Mouse (Mus musculus): ENCODE results near the gene Nptx1. TPM values are rescaled to one million over a fixed set of nuclear protein-coding genes. Genes with fewer than 3 reads are reported as not detected.

Nptx1 gene
- polyA plus RNA-seq, 1 experiment from 2014 or later = 28.3 TPM

DNA sequence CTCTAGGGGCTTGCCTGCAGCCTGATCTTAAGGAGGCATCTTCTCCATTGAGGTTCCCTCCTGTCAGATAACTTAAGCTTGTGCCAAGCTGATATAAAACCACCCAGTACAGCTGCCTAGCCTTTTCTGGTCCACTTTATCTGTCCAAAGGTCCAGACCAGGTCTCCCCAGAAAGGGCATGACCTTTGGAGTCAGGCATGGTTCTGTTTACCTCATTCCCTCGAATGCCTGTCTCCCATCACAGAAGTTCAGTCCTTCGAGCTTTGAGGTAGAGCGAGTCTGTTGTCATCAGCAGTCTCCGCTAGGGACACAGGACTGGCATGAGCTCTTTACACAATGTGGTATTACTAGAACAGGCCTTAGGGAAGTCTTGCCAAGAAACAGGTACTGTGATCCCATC lies 41.2 kb downstream of the Nptx1 start:
- no peak overlapping the region for H3K9ac ChIP-seq (replicated peaks)
- 94% methylated on average over 4 of the region's 4 CpGs for WGBS
- peaks cover 11% of the 10 kb centered on the region; the same call in 1 of the 2 replicates for H3K4me1 ChIP-seq
- no peak overlapping the region for H3K4me2 ChIP-seq
- H3K9me3 ChIP-seq (replicated peaks) = no peaks in the 10 kb centered on the region
- H3K4me3 ChIP-seq (replicated peaks) = no peak overlapping the region
- H3K27me3 ChIP-seq (replicated peaks) = no peaks in the 10 kb centered on the region
- H3K27ac ChIP-seq (replicated peaks) = no peak overlapping the region
- H3K36me3 ChIP-seq = peaks cover 47% of the 10 kb centered on the region
- ATAC-seq (ENCODE audit: low FRiP score) = no peak

DNA sequence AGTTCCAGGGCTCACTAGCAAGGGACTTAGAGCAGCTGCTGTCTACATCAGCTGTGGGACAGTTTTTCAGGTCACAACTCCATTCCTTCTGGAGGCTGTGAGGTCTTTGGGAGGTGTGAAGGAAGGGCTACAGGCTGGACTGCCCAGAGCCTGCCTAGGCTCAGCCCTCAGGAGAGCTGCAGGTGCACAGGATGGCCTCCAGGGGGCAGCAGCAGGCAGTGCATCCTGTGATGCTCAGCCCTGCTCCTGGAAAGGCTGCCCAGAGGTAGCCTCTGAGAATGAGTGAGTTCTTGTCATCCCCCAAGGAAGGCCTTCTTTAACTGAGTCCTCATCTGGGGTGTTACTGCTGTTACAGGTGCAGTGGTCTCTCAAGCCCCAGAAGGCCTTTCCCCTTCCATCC lies 43.9 kb downstream of the Nptx1 start:
- Histone ChIP-seq H3K27ac (replicated peaks) (no peak overlapping the region), H3K4me2 (no peak overlapping the region), H3K36me3 (peaks cover 56% of the 10 kb centered on the region), H3K4me1 (peaks cover under 1% of the 10 kb centered on the region; the same call in 1 of the 2 replicates), H3K9me3 (replicated peaks) (no peaks in the 10 kb centered on the region), H3K27me3 (replicated peaks) (no peaks in the 10 kb centered on the region), H3K9ac (replicated peaks) (no peak overlapping the region), H3K4me3 (replicated peaks) (no peak overlapping the region)
- peak; percentile 61; the same call in 1 of the 2 replicates for ATAC-seq (ENCODE audit: low FRiP score)

DNA sequence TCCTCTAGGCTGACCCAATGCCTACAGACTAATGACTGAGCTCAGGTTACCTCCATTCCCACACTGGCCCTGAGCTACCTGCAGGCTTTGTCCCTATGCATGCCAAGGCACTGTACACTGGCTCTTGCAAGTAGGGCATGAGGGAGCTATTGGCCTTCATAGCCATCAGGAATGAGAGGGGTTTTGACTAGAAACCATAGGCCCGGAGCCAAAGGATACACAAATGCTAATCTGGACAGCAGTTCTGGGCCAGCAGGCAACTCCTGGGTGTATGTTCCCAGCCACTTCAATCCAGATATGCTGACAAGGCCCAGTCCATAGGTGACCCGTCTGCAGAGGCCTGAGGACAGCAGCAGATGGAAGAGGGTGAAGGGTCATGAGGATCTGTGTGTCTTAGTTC lies 47.5 kb downstream of the Nptx1 start:
- Histone ChIP-seq H3K36me3 (peaks cover 32% of the 10 kb centered on the region), H3K9ac (replicated peaks) (no peak overlapping the region), H3K4me2 (no peak overlapping the region), H3K9me3 (replicated peaks) (no peaks in the 10 kb centered on the region), H3K27me3 (replicated peaks) (no peaks in the 10 kb centered on the region), H3K4me1 (no peaks in the 10 kb centered on the region), H3K27ac (replicated peaks) (no peak overlapping the region), H3K4me3 (replicated peaks) (no peak overlapping the region)
- 81% methylated on average over 2 of the region's 2 CpGs for WGBS
- ATAC-seq (ENCODE audit: low FRiP score) = no peak

DNA sequence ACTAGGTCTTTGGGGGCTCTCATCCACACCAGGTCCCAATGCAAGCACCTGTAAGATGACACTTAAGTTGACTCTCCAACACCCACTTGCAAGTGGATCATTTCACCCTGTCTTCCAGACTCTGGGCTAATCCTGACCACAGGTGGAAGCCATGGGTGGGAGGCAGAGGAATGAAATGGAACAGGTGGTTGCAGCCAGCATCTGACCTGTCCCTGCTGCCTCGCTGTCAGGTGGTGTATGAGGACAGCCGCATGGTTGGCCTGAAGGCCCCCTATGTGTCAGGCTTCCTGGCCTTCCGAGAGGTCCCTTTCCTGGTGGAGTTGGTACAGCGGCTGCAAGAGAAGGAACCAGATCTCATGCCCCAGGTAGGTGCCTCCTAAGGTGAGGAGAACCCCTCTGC lies 48.3 kb downstream of the Nptx1 start:
- Histone ChIP-seq H3K27me3 (replicated peaks) (no peaks in the 10 kb centered on the region), H3K4me3 (replicated peaks) (no peak overlapping the region), H3K27ac (replicated peaks) (no peak overlapping the region), H3K36me3 (peaks cover 25% of the 10 kb centered on the region), H3K4me2 (no peak overlapping the region), H3K9ac (replicated peaks) (no peak overlapping the region), H3K9me3 (replicated peaks) (no peaks in the 10 kb centered on the region), H3K4me1 (0 out of 2 replicates have a peak, but pooled peaks cover 3% of the 10 kb centered on the region)
- 97% methylated on average over 4 of the region's 4 CpGs for WGBS
- ATAC-seq (ENCODE audit: low FRiP score) = no peak

DNA sequence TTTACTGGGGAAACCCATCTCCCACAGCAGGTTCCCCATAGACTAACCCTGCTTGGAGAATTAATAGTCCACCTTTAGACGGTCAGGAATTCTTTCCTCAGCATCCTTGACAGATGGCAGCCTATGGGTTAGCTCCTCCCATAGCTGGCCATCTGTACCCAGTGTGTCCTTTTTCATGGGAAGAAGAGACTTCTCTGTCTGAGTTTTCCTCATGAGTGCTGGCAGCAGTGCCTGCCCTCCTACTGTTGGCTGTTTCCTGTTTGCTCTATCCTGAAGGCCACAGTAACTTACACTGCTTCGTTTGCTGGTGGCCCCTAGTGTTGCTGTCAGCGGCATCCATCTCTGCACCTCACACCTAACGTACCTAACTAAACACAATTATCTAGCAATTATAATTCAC lies 50.1 kb downstream of the Nptx1 start:
- H3K9ac ChIP-seq (replicated peaks) = no peak overlapping the region
- no peak overlapping the region for H3K4me3 ChIP-seq (replicated peaks)
- WGBS = 74% methylated on average over 4 of the region's 4 CpGs
- H3K4me2 ChIP-seq = no peak overlapping the region
- H3K27ac ChIP-seq (replicated peaks) = no peak overlapping the region
- H3K36me3 ChIP-seq = peaks cover 19% of the 10 kb centered on the region
- no peak for ATAC-seq (ENCODE audit: low FRiP score)
- H3K4me1 ChIP-seq = peaks cover 19% of the 10 kb centered on the region
- H3K9me3 ChIP-seq (replicated peaks) = no peaks in the 10 kb centered on the region
- H3K27me3 ChIP-seq (replicated peaks) = no peaks in the 10 kb centered on the region

DNA sequence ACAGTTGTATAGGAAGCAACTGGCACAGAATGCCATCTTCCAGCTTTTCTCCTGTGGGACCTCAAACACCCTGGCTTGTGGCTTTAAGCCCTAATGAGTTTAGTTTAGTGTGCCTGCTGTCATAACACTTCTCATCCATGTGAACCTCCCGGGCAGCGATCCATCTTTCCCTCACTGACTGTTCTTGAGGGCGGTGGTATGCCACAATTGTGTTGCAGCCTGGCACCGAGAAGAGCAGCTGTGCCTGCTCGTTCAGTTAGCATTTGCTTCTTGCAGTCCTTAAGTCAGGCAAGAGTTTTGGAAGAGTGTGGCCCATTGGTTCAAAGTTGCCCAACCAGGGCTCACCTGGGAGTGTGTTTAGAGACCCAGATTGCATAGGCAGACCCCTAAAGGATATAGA lies 51.4 kb downstream of the Nptx1 start:
- no peaks in the 10 kb centered on the region for H3K9me3 ChIP-seq (replicated peaks)
- peaks cover 25% of the 10 kb centered on the region for H3K4me1 ChIP-seq
- no peak overlapping the region for H3K4me3 ChIP-seq (replicated peaks)
- H3K36me3 ChIP-seq = peaks cover 7% of the 10 kb centered on the region
- H3K4me2 ChIP-seq = no peak overlapping the region
- H3K27me3 ChIP-seq (replicated peaks) = no peaks in the 10 kb centered on the region
- no peak overlapping the region for H3K27ac ChIP-seq (replicated peaks)
- no peak for ATAC-seq (ENCODE audit: low FRiP score)
- H3K9ac ChIP-seq (replicated peaks) = no peak overlapping the region
- WGBS = 91% methylated on average over 5 of the region's 5 CpGs

DNA sequence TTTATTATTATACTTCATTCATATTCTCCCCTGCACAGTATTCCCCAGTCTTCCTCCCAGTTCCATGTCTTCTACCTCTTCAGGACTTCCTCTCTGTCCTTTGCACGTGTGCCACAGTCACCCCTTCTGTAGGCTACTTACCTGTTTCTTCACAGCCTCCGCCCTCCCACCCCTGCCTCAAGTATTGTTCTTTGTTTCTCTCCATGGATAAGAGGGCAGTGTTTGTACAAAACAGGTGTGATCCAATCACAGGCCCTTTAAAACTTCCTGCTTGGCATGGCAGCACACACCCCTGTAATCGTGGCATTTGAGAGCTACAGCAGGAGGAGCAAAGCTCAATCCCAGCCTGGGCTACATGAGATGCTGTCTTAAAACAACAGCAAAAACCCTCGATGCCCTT lies 54.0 kb downstream of the Nptx1 start:
- Histone ChIP-seq H3K4me2 (no peak overlapping the region), H3K9ac (replicated peaks) (no peak overlapping the region), H3K27ac (replicated peaks) (no peak overlapping the region), H3K9me3 (replicated peaks) (no peaks in the 10 kb centered on the region), H3K36me3 (no peaks in the 10 kb centered on the region), H3K4me3 (replicated peaks) (no peak overlapping the region), H3K4me1 (peaks cover 33% of the 10 kb centered on the region), H3K27me3 (replicated peaks) (no peaks in the 10 kb centered on the region)
- ATAC-seq (ENCODE audit: low FRiP score) = no peak
- WGBS = 87% methylated on average over 4 of the region's 4 CpGs

DNA sequence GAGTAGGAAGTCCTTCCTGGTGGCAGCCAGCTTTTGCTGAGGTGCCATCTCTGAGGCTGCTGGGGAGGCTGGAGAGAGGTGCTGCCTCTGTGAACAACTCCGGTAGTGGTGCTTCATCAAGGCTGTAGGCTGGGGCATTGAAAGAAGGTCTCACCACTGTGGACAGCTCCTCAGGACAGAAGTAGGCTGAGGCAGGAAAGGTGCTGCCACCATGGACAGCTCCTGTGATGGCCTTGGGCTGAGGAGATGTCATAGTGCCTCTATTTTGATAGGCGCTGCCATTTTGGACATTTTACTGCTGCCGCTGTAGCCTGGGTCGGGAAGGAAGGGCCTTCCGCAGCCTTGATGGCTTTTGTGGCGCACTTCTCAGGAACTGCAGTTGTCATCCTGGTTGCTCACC lies 54.7 kb downstream of the Nptx1 start:
- peak overlapping the region; percentile 65 for H3K4me3 ChIP-seq (replicated peaks)

DNA sequence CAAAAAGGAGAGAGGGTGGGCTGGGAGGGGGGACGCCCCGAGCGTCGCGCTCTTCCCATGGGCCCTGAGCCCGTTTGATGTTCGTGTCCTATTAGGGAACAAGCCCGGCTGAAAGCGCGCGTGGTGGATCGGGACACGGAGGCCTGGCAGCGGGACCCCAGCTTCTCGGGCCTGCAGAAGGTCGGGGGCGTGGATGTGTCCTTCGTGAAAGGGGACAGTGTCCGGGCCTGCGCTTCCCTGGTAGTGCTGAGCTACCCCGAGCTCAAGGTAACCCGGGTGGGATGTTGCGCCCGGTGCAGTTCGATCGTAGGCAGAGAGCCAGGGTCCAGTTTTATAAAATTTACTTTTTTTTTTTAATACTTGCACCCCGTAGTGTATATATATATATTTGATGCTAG lies 55.9 kb downstream of the Nptx1 start:
- Histone ChIP-seq H3K27ac (replicated peaks) (peak overlapping the region; percentile 95), H3K4me2 (peak overlapping the region; percentile 92), H3K36me3 (no peaks in the 10 kb centered on the region), H3K9ac (replicated peaks) (peak overlapping the region; percentile 75), H3K27me3 (replicated peaks) (no peaks in the 10 kb centered on the region), H3K4me3 (replicated peaks) (peak overlapping the region; percentile 65), H3K9me3 (replicated peaks) (no peaks in the 10 kb centered on the region), H3K4me1 (peaks cover 33% of the 10 kb centered on the region)
- peak; percentile 42; the same call in 1 of the 2 replicates for ATAC-seq (ENCODE audit: low FRiP score)
- WGBS = 6% methylated on average over 27 of the region's 27 CpGs

More for the DNA sequence above, 54.7 kb downstream of the Nptx1 start:
- no peak overlapping the region for H3K9ac ChIP-seq (replicated peaks)
- H3K4me2 ChIP-seq = peak overlapping the region; percentile 92
- no peaks in the 10 kb centered on the region for H3K9me3 ChIP-seq (replicated peaks)
- H3K36me3 ChIP-seq = no peaks in the 10 kb centered on the region
- H3K27ac ChIP-seq (replicated peaks) = no peak overlapping the region
- peaks cover 33% of the 10 kb centered on the region for H3K4me1 ChIP-seq
- ATAC-seq (ENCODE audit: low FRiP score) = no peak
- no peaks in the 10 kb centered on the region for H3K27me3 ChIP-seq (replicated peaks)
- 92% methylated on average over 6 of the region's 6 CpGs for WGBS

DNA sequence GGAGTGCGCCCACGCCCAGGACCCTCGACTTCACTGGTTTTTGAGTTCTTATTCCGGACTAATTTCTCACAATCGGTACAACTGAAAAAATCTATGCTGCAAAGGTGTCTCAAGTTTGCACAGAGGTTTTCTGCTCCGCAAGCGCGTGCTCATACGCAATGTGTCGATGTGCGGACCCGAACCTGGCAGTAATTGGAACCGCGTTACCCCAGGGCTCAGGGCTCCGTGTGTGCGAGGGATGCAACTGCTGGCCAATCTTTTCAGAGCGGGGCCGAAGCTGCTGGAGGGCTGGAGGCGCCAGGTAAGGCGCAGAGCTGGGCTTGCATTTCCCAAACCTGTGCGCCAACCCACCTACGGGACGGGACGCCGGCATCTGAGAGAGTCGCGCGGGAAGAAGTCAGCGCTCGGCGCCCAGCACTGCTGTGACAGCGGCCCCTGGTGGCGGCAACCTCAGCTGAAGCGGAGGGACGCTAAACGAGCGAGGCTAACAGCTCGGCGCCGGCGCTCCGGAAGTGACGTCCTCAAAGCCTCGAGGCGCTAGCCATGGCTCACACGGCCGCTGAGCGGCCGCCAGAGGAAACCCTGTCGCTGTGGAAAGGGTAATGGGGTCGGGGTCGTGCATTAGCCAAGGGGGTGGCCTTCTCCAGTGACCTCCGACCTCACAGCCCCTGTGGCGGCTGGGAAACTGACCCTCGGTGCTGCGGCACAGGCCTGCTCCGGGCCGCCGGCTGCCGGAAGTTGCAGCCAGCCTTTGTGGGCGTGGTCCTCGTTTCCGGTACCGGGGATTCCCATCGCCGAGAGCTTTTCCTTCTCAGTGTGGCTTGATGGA lies 56.5 kb downstream of the Nptx1 start, which contains the start of gene Endov:
TSS of gene Endov (plus strand) at position 487 of the 829 bp plus-strand sequence.
- no peaks in the 10 kb centered on the region for H3K27me3 ChIP-seq (replicated peaks)
- H3K4me1 ChIP-seq = peaks cover 33% of the 10 kb centered on the region
- peak within 1 kb of the TSS; percentile 95 for H3K27ac ChIP-seq (replicated peaks)
- WGBS = under 1% methylated on average over 66 of the region's 66 CpGs
- H3K9ac ChIP-seq (replicated peaks) = peak within 1 kb of the TSS; percentile 75
- no peaks in the 10 kb centered on the region for H3K36me3 ChIP-seq
- H3K4me3 ChIP-seq (replicated peaks) = peak within 1 kb of the TSS; percentile 65
- H3K9me3 ChIP-seq (replicated peaks) = no peaks in the 10 kb centered on the region
- ATAC-seq (ENCODE audit: low FRiP score) = peak; percentile 98
- H3K4me2 ChIP-seq = peak within 1 kb of the TSS; percentile 92

Data from neural tube, embryonic 15.5 days (tissue).